Mouse (Mus musculus) heart, embryonic 12.5 days (tissue): ENCODE results near the gene Rab7. TPM values are rescaled to one million over a fixed set of nuclear protein-coding genes. Genes with fewer than 3 reads are reported as not detected.

Source experiments
- ATAC-seq: fragments of 200-750 bp; cut with Nextera tagmentation; 2 replicates; pipeline ENCODE4 v1.8.0; 2017; ENCODE audit warnings: moderate TSS enrichment, moderate library complexity; ENCODE audit not compliant: insufficient number of reproducible peaks, low FRiP score
- H3K27ac ChIP-seq: fragments of 300-500 bp; sonication (generic); 2 replicates; pipeline ENCODE4 v1.5.1; 2016; ENCODE audit warnings: mild to moderate bottlenecking, moderate library complexity; ENCODE audit not compliant: poor library complexity, severe bottlenecking
- H3K27me3 ChIP-seq: fragments of 300-500 bp; sonication (generic); replicated peaks from 2 replicates; pipeline ENCODE4 v1.6.1; 2016; ENCODE audit warnings: mild to moderate bottlenecking, moderate library complexity
- H3K36me3 ChIP-seq: fragments of 300-500 bp; sonication (generic); 2 replicates; pipeline ENCODE4 v1.6.1; 2016; ENCODE audit warnings: mild to moderate bottlenecking, moderate library complexity
- H3K4me1 ChIP-seq: fragments of 300-500 bp; sonication (generic); replicated peaks from 2 replicates; pipeline ENCODE4 v1.6.1; 2016; ENCODE audit warnings: mild to moderate bottlenecking
- H3K4me2 ChIP-seq: fragments of 300-500 bp; sonication (generic); 2 replicates; pipeline ENCODE4 v1.6.1; 2016; ENCODE audit warnings: mild to moderate bottlenecking, moderate library complexity
- H3K4me3 ChIP-seq: fragments of 300-500 bp; sonication (generic); 2 replicates; pipeline ENCODE4 v1.5.1; 2016; ENCODE audit warnings: mild to moderate bottlenecking
- H3K9ac ChIP-seq: fragments of 300-500 bp; sonication (generic); 2 replicates; pipeline ENCODE4 v1.6.1; 2016; ENCODE audit warnings: mild to moderate bottlenecking, moderate library complexity
- H3K9me3 ChIP-seq: fragments of 300-500 bp; sonication (generic); replicated peaks from 2 replicates; pipeline ENCODE4 v1.6.1; 2016; ENCODE audit warnings: mild to moderate bottlenecking, moderate library complexity
- WGBS: fragments of 180-500 bp; shearing (Covaris S2); methylation state at CpG from one replicate; pipeline ENCODE4 v1.1.7; 2016; 5-methylcytosine and 5-hydroxymethylcytosine counted together
- polyA plus RNA-seq: library from polyadenylated mRNA; unstranded; fragments of >200 nt; fragmentation: Nextera tagmentation; extraction: Ambion mirVana; gene quantifications from 2 replicates; pipeline ENCODE4 v1.2.1, GENCODE M21; 2016

The Rab7 gene
- polyA plus RNA-seq, 1 experiment from 2014 or later = 202 TPM

DNA sequence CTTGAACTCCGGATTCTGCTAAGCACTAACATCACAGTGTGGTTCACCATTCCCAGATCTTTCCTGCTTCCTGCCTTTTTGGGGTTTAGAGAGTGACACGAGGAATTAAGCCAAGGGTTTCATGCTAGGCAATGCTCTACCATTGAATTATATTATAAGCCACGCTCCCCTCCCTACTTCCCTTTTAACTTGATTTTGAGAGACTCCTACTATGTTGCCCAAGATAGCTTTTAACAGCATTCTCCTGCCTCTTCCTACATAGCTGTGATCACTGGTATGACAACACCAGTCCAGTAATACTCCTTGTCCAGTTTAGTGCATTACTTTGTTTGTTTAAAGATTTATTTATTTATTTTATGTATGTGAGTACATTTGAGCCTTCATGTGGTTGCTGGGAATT, 22.7 kb upstream of the Rab7 start:
- 59% methylated on average over 3 of the region's 3 CpGs for WGBS
- H3K4me1 ChIP-seq = 0 out of 2 replicates have a peak, but pooled peaks cover 3% of the 10 kb centered on the region
- H3K27me3 ChIP-seq = 0 out of 2 replicates have a peak, but pooled peaks cover 4% of the 10 kb centered on the region
- H3K9ac ChIP-seq = no peak overlapping the region
- ATAC-seq = no peak
- no peaks in the 10 kb centered on the region for H3K36me3 ChIP-seq
- no peaks in the 10 kb centered on the region for H3K9me3 ChIP-seq
- H3K4me2 ChIP-seq = no peak overlapping the region
- H3K4me3 ChIP-seq = no peak overlapping the region
- H3K27ac ChIP-seq = no peak overlapping the region

GRCm38 (mm10) chr6:88065968-88066367, 20.9 kb upstream of the Rab7 start:
- no peaks in the 10 kb centered on the region for H3K4me1 ChIP-seq
- no peak overlapping the region for H3K9ac ChIP-seq
- no peak overlapping the region for H3K27ac ChIP-seq
- no peak overlapping the region for H3K4me2 ChIP-seq
- H3K4me3 ChIP-seq = no peak overlapping the region
- H3K36me3 ChIP-seq = no peaks in the 10 kb centered on the region
- H3K9me3 ChIP-seq = no peaks in the 10 kb centered on the region
- WGBS = 83% methylated on average over 3 of the region's 3 CpGs
- ATAC-seq = no peak
- 0 out of 2 replicates have a peak, but pooled peaks cover 4% of the 10 kb centered on the region for H3K27me3 ChIP-seq

- Histone ChIP-seq H3K27me3 (0 out of 2 replicates have a peak, but pooled peaks cover 4% of the 10 kb centered on the region), H3K36me3 (no peaks in the 10 kb centered on the region), H3K4me2 (no peak overlapping the region), H3K9me3 (no peaks in the 10 kb centered on the region), H3K9ac (no peak overlapping the region), H3K27ac (peak overlapping the region; percentile 42), H3K4me1 (no peaks in the 10 kb centered on the region), H3K4me3 (no peak overlapping the region)
- ATAC-seq = no peak
- WGBS = 40% methylated on average over 4 of the region's 4 CpGs
These were observed 20.0 kb upstream of the Rab7 start for GRCm38 (mm10) chr6:88065116-88065515.

- no peaks in the 10 kb centered on the region for H3K36me3 ChIP-seq
- WGBS = 77% methylated on average over 3 of the region's 3 CpGs
- no peaks in the 10 kb centered on the region for H3K9me3 ChIP-seq
- no peak overlapping the region for H3K9ac ChIP-seq
- no peak for ATAC-seq
- 0 out of 2 replicates have a peak, but pooled peaks cover 2% of the 10 kb centered on the region for H3K27me3 ChIP-seq
- H3K4me1 ChIP-seq = no peaks in the 10 kb centered on the region
- H3K27ac ChIP-seq = no peak overlapping the region
- no peak overlapping the region for H3K4me2 ChIP-seq
- no peak overlapping the region for H3K4me3 ChIP-seq
These were observed 19.1 kb upstream of the Rab7 start for GRCm38 (mm10) chr6:88064072-88064642.

DNA sequence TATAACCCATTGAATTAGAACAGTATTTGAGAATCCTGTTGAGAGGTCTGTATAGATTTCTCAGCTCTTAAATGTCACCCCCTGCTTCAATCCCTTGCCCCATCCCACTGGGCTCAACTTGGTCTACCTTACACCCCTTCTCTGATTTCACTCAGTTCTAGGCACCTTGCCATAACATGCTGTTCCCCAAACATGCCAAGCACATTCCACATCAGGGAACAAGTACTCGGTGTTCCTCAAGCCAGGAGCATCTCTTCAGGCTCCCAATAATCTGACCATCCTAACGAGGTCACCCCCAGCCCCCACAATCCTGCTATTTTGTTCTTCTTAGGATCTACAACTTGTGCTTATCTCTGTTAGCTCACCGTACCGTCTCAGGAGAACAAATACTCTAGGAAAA, 17.3 kb upstream of the Rab7 start:
- no peaks in the 10 kb centered on the region for H3K36me3 ChIP-seq
- H3K27ac ChIP-seq = no peak overlapping the region
- no peak for ATAC-seq
- H3K4me2 ChIP-seq = no peak overlapping the region
- WGBS = 69% methylated on average over 4 of the region's 4 CpGs
- no peaks in the 10 kb centered on the region for H3K9me3 ChIP-seq
- no peaks in the 10 kb centered on the region for H3K27me3 ChIP-seq
- no peak overlapping the region for H3K4me3 ChIP-seq
- no peaks in the 10 kb centered on the region for H3K4me1 ChIP-seq
- H3K9ac ChIP-seq = no peak overlapping the region

GRCm38 (mm10) chr6:88061406-88061805, 16.3 kb upstream of the Rab7 start:
- Histone ChIP-seq H3K4me3 (no peak overlapping the region), H3K9me3 (no peaks in the 10 kb centered on the region), H3K27ac (no peak overlapping the region), H3K9ac (no peak overlapping the region), H3K4me2 (no peak overlapping the region), H3K4me1 (no peaks in the 10 kb centered on the region), H3K36me3 (no peaks in the 10 kb centered on the region), H3K27me3 (no peaks in the 10 kb centered on the region)
- no peak for ATAC-seq
- 77% methylated on average over 4 of the region's 4 CpGs for WGBS

DNA sequence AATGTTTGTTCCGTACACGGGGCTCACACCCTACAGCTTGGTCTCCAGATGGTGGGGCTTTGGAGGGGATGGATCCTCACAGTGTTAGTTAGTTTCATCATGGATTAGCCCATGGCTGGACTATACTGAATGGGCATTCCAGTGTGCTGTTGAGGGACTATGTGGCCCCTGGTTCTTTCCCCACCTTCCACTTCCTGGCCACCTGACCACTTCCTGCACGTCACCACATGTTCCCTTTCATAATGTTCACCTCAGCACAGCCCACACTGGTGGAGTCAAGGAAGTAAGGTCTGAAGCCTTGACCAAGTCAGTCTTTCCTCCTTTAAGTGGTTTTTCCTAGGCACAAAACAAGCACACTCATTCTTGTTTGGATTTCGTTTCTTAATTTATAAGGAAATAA, 15.5 kb upstream of the Rab7 start:
- Histone ChIP-seq H3K9me3 (no peaks in the 10 kb centered on the region), H3K27ac (no peak overlapping the region), H3K4me3 (no peak overlapping the region), H3K36me3 (no peaks in the 10 kb centered on the region), H3K4me2 (no peak overlapping the region), H3K27me3 (no peaks in the 10 kb centered on the region), H3K4me1 (no peaks in the 10 kb centered on the region), H3K9ac (no peak overlapping the region)
- 79% methylated on average over 4 of the region's 4 CpGs for whole genome bisulfite sequencing
- no peak for ATAC-seq

GRCm38 (mm10) chr6:88059903-88060302, 14.8 kb upstream of the Rab7 start:
- ATAC-seq = no peak
- no peaks in the 10 kb centered on the region for H3K9me3 ChIP-seq
- no peaks in the 10 kb centered on the region for H3K4me1 ChIP-seq
- no peak overlapping the region for H3K4me2 ChIP-seq
- H3K36me3 ChIP-seq = no peaks in the 10 kb centered on the region
- H3K4me3 ChIP-seq = no peak overlapping the region
- H3K27ac ChIP-seq = no peak overlapping the region
- no peaks in the 10 kb centered on the region for H3K27me3 ChIP-seq
- H3K9ac ChIP-seq = no peak overlapping the region
- WGBS = 80% methylated on average over 5 of the region's 5 CpGs

DNA sequence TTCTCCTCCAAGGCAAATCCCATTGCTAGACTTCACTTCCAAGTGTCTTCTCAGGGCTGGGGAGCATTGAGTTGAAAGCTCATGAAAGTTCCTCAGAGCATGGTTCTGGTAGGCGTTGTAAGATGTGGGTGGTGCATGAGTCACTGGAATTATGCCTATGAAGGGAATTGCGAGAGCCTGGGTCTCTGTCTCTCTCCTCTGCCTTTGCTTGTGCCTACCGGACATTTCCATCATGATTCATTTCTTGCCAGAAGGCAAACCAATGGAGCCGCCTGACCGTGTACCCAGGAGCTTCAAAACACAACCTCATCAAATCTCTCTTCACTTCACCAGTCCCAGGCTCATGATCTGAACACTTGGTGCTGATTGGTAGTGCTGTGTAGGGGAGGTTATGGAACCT, 11.8 kb upstream of the Rab7 start:
- 69% methylated on average over 5 of the region's 5 CpGs for WGBS
- no peak overlapping the region for H3K9ac ChIP-seq
- no peak overlapping the region for H3K4me3 ChIP-seq
- H3K27me3 ChIP-seq = peaks cover 11% of the 10 kb centered on the region
- H3K4me2 ChIP-seq = no peak overlapping the region
- no peaks in the 10 kb centered on the region for H3K4me1 ChIP-seq
- H3K36me3 ChIP-seq = no peaks in the 10 kb centered on the region
- H3K9me3 ChIP-seq = no peaks in the 10 kb centered on the region
- H3K27ac ChIP-seq = no peak overlapping the region
- no peak for ATAC-seq

DNA sequence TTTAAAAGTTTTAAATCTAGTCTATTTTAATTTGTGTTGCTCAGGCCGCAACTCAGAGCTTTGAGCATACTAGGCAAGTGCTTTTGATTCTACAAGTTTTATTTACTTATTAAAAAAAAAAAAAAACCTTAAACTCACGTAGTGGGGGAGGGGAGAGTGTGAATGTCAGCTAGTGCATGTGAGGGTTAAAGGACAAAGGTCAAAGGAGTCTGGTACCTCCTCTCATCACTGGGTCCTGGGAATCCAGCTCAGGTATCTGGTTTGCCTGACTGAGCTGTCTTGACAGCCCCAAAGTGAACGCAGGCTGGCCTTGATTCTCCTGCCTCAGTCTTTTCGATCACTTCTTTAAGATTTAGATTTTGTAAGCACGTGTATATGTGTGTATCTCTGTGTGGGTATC, 10.6 kb upstream of the Rab7 start:
- H3K27me3 ChIP-seq = peaks cover 12% of the 10 kb centered on the region
- H3K27ac ChIP-seq = no peak overlapping the region
- H3K4me1 ChIP-seq = no peaks in the 10 kb centered on the region
- H3K4me2 ChIP-seq = no peak overlapping the region
- no peak for ATAC-seq
- 70% methylated on average over 5 of the region's 5 CpGs for WGBS
- H3K36me3 ChIP-seq = no peaks in the 10 kb centered on the region
- no peak overlapping the region for H3K9ac ChIP-seq
- H3K9me3 ChIP-seq = no peaks in the 10 kb centered on the region
- H3K4me3 ChIP-seq = no peak overlapping the region

DNA sequence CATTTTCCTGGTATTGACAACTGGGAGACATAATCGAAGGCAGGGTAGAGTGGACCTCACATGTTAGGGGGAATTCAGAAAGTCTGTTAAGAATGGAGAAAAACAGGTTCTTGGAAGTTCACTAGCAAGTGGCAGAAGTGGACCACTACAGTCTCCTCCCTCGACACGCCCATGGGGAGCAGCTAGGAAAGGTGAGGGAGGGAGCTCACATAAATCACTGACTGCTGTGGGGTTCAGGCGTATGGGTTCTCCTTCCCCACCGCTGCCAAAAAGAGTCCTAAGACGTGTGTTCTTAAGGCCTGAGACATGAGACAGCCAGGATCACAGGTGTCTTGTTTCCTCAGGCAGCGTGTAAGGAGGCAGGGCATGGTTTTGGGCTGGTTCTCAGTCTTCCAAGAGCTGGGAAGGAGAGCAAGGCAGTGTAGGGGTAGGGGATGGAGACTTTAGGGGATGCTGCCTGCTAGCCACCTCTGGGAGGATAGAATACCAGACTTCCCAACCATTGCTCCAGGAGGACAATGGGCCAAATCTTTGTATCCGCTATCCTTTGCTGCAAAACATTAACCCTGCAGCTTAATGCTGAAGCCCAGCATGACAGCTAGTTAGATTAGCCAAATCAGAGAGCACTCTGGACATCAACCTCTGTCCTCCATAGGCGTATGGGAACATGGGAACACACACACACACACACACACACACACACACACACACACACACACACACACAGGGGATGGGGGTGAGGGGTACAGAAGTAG, 9.2 kb upstream of the Rab7 start:
- Histone ChIP-seq H3K4me2 (no peak overlapping the region), H3K9me3 (no peaks in the 10 kb centered on the region), H3K27me3 (peaks cover 12% of the 10 kb centered on the region), H3K36me3 (no peaks in the 10 kb centered on the region), H3K4me1 (no peaks in the 10 kb centered on the region), H3K4me3 (no peak overlapping the region), H3K9ac (no peak overlapping the region), H3K27ac (no peak overlapping the region)
- WGBS = 62% methylated on average over 9 of the region's 9 CpGs
- ATAC-seq = no peak
